Mouse (Mus musculus) G1E (cell line): ENCODE results near the gene 5730596B20Rik.

ENCODE experiments used
- CTCF ChIP-seq: IDR thresholded peaks from 2 replicates; pipeline ENCODE4 v1.5.1; 2012; ENCODE audit warnings: low read depth, low read length, inconsistent platforms, mixed read lengths
- GATA1 ChIP-seq: IDR thresholded peaks from 2 replicates; pipeline ENCODE4 v1.6.1; 2012; ENCODE audit warnings: borderline replicate concordance, low read length, inconsistent platforms, mixed read lengths
- GATA2 ChIP-seq: IDR thresholded peaks from 2 replicates; pipeline ENCODE4 v1.6.1; 2012; ENCODE audit warnings: low read depth, low read length, inconsistent platforms, borderline replicate concordance
- POLR2AphosphoS5 ChIP-seq: IDR thresholded peaks from 2 replicates; pipeline ENCODE4 v1.6.1; 2012; ENCODE audit warnings: low read depth, low read length, inconsistent platforms; ENCODE audit not compliant: insufficient replicate concordance

- TF ChIP-seq CTCF (no peak), GATA1 (no peak), POLR2AphosphoS5 (no peak), GATA2 (no peak)
Observed at GRCm38 (mm10) chr6:52158276-52159051, 18.8 kb upstream of the 5730596B20Rik start, which contains the start of gene Hoxa1.
